Mouse (Mus musculus): Measurements from ENCODE around the gene Mrvi1. TPM values are rescaled to one million over a fixed set of nuclear protein-coding genes. Genes with fewer than 3 reads are reported as not detected.

Mrvi1 gene
- polyA plus RNA-seq, 1 experiment from 2014 or later = 3.2 TPM

- Histone ChIP-seq H3K27me3 (ENCODE audit: control insufficient read depth, insufficient read depth, low read length) (no peaks in the 10 kb centered on the region), H3K4me3 (ENCODE audit: low read length) (no peak overlapping the region), H3K9me3 (replicated peaks; ENCODE audit: control insufficient read depth, low read length) (no peaks in the 10 kb centered on the region), H3K9ac (ENCODE audit: low read length) (no peak overlapping the region), H3K4me2 (ENCODE audit: low read depth, low read length) (no peak overlapping the region), H3K36me3 (ENCODE audit: control insufficient read depth, insufficient read depth) (no peaks in the 10 kb centered on the region), H3K27ac (ENCODE audit: low read length) (no peak overlapping the region), H3K4me1 (ENCODE audit: control insufficient read depth, insufficient read depth, low read length) (peaks cover 4% of the 10 kb centered on the region)
- no peak for ATAC-seq (replicated peaks; ENCODE audit: extremely low read depth, insufficient read depth, low FRiP score)
- WGBS = 76% methylated on average over 3 of the region's 3 CpGs
Measured at GRCm38 (mm10) chr7:110965387-110965786, 16.9 kb downstream of the Mrvi1 start.

GRCm38 (mm10) chr7:110963655-110963997, 18.6 kb downstream of the Mrvi1 start:
- 83% methylated on average over 3 of the region's 3 CpGs for WGBS
- no peak overlapping the region for H3K4me2 ChIP-seq (ENCODE audit: low read depth, low read length)
- peaks cover 4% of the 10 kb centered on the region for H3K4me1 ChIP-seq (ENCODE audit: control insufficient read depth, insufficient read depth, low read length)
- no peaks in the 10 kb centered on the region for H3K36me3 ChIP-seq (ENCODE audit: control insufficient read depth, insufficient read depth)
- no peaks in the 10 kb centered on the region for H3K27me3 ChIP-seq (ENCODE audit: control insufficient read depth, insufficient read depth, low read length)
- no peak overlapping the region for H3K27ac ChIP-seq (ENCODE audit: low read length)
- H3K9ac ChIP-seq (ENCODE audit: low read length) = no peak overlapping the region
- H3K9me3 ChIP-seq (replicated peaks; ENCODE audit: control insufficient read depth, low read length) = no peaks in the 10 kb centered on the region
- no peak for ATAC-seq (replicated peaks; ENCODE audit: extremely low read depth, insufficient read depth, low FRiP score)
- no peak overlapping the region for H3K4me3 ChIP-seq (ENCODE audit: low read length)

- ATAC-seq (replicated peaks; ENCODE audit: extremely low read depth, insufficient read depth, low FRiP score) = no peak
- Histone ChIP-seq H3K36me3 (ENCODE audit: control insufficient read depth, insufficient read depth) (no peaks in the 10 kb centered on the region), H3K27me3 (ENCODE audit: control insufficient read depth, insufficient read depth, low read length) (no peaks in the 10 kb centered on the region), H3K4me1 (ENCODE audit: control insufficient read depth, insufficient read depth, low read length) (peaks cover 7% of the 10 kb centered on the region), H3K27ac (ENCODE audit: low read length) (no peak overlapping the region), H3K9me3 (replicated peaks; ENCODE audit: control insufficient read depth, low read length) (no peaks in the 10 kb centered on the region), H3K4me2 (ENCODE audit: low read depth, low read length) (no peak overlapping the region), H3K4me3 (ENCODE audit: low read length) (no peak overlapping the region), H3K9ac (ENCODE audit: low read length) (no peak overlapping the region; the same call in 1 of the 2 replicates)
- 61% methylated on average over 9 of the region's 9 CpGs for whole genome bisulfite sequencing
Measured at GRCm38 (mm10) chr7:110962943-110963654, 19.2 kb downstream of the Mrvi1 start.

GRCm38 (mm10) chr7:110962497-110962896, 19.8 kb downstream of the Mrvi1 start:
- no peak for ATAC-seq (replicated peaks; ENCODE audit: extremely low read depth, insufficient read depth, low FRiP score)
- Histone ChIP-seq H3K9me3 (replicated peaks; ENCODE audit: control insufficient read depth, low read length) (no peaks in the 10 kb centered on the region), H3K27ac (ENCODE audit: low read length) (no peak overlapping the region), H3K9ac (ENCODE audit: low read length) (no peak overlapping the region), H3K36me3 (ENCODE audit: control insufficient read depth, insufficient read depth) (no peaks in the 10 kb centered on the region), H3K4me2 (ENCODE audit: low read depth, low read length) (no peak overlapping the region), H3K4me1 (ENCODE audit: control insufficient read depth, insufficient read depth, low read length) (peaks cover 7% of the 10 kb centered on the region), H3K4me3 (ENCODE audit: low read length) (no peak overlapping the region), H3K27me3 (ENCODE audit: control insufficient read depth, insufficient read depth, low read length) (no peaks in the 10 kb centered on the region)
- WGBS = 92% methylated on average over 3 of the region's 3 CpGs

DNA sequence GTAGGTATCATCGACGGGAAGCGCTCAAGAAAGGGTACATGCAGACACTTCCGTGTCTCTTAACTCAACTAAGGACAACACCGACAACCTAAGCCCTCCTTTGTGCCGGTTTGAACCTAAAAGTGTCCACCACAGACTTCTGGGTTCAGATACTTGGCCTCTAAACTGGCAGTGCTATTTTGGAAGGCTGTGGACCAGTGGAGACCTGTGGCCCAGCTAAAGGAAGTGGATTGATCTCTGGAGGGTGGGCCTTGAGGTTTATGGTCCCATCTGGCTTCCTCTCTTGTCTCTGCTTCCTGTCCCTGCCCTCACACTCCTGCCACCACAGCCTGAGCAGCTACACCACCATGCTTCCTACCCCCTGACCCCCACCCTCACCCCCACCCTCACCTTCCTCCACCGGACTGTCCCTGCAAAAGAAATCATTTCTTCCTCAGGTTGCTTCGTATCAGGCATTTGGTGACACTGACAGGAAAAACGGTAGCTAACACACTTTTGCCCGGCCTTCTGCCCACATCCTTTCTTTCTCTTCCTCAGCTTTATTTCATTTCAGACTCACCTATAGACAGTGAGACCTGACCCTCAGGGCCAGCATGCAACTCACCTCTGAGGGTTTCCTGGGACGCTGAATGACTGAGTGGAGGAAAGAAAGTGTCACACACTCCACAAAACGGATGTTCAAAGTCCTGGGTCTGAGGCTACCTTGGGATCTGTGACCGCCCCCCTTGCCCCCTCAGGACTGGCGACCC, 25.7 kb downstream of the Mrvi1 start:
- ATAC-seq (replicated peaks; ENCODE audit: extremely low read depth, insufficient read depth, low FRiP score) = 0 out of 2 replicates have a peak, but pooled peaks have one; percentile 32
- H3K4me2 ChIP-seq (ENCODE audit: low read depth, low read length) = no peak overlapping the region
- H3K27ac ChIP-seq (ENCODE audit: low read length) = no peak overlapping the region
- 81% methylated on average over 14 of the region's 14 CpGs for WGBS
- H3K4me3 ChIP-seq (ENCODE audit: low read length) = no peak overlapping the region
- no peak overlapping the region for H3K9ac ChIP-seq (ENCODE audit: low read length)
- no peaks in the 10 kb centered on the region for H3K9me3 ChIP-seq (replicated peaks; ENCODE audit: control insufficient read depth, low read length)
- no peaks in the 10 kb centered on the region for H3K36me3 ChIP-seq (ENCODE audit: control insufficient read depth, insufficient read depth)
- H3K27me3 ChIP-seq (ENCODE audit: control insufficient read depth, insufficient read depth, low read length) = no peaks in the 10 kb centered on the region
- peaks cover 8% of the 10 kb centered on the region for H3K4me1 ChIP-seq (ENCODE audit: control insufficient read depth, insufficient read depth, low read length)

GRCm38 (mm10) chr7:110955576-110955975, 26.7 kb downstream of the Mrvi1 start:
- H3K4me2 ChIP-seq (ENCODE audit: low read depth, low read length) = no peak overlapping the region
- 39% methylated on average over 2 of the region's 2 CpGs for WGBS
- no peaks in the 10 kb centered on the region for H3K27me3 ChIP-seq (ENCODE audit: control insufficient read depth, insufficient read depth, low read length)
- no peak overlapping the region for H3K27ac ChIP-seq (ENCODE audit: low read length)
- no peak overlapping the region for H3K9ac ChIP-seq (ENCODE audit: low read length)
- no peak for ATAC-seq (replicated peaks; ENCODE audit: extremely low read depth, insufficient read depth, low FRiP score)
- no peak overlapping the region for H3K4me3 ChIP-seq (ENCODE audit: low read length)
- no peaks in the 10 kb centered on the region for H3K36me3 ChIP-seq (ENCODE audit: control insufficient read depth, insufficient read depth)
- H3K9me3 ChIP-seq (replicated peaks; ENCODE audit: control insufficient read depth, low read length) = no peaks in the 10 kb centered on the region
- H3K4me1 ChIP-seq (ENCODE audit: control insufficient read depth, insufficient read depth, low read length) = peaks cover 10% of the 10 kb centered on the region

- H3K27ac ChIP-seq (ENCODE audit: low read length) = no peak overlapping the region
- no peak overlapping the region for H3K4me3 ChIP-seq (ENCODE audit: low read length)
- peaks cover 18% of the 10 kb centered on the region for H3K4me1 ChIP-seq (ENCODE audit: control insufficient read depth, insufficient read depth, low read length)
- H3K9me3 ChIP-seq (replicated peaks; ENCODE audit: control insufficient read depth, low read length) = no peaks in the 10 kb centered on the region
- no peak overlapping the region for H3K9ac ChIP-seq (ENCODE audit: low read length)
- no peaks in the 10 kb centered on the region for H3K36me3 ChIP-seq (ENCODE audit: control insufficient read depth, insufficient read depth)
- no peaks in the 10 kb centered on the region for H3K27me3 ChIP-seq (ENCODE audit: control insufficient read depth, insufficient read depth, low read length)
- WGBS = 78% methylated on average over 6 of the region's 6 CpGs
- H3K4me2 ChIP-seq (ENCODE audit: low read depth, low read length) = no peak overlapping the region
- no peak for ATAC-seq (replicated peaks; ENCODE audit: extremely low read depth, insufficient read depth, low FRiP score)
Measured at GRCm38 (mm10) chr7:110954072-110954858, 28.0 kb downstream of the Mrvi1 start.

GRCm38 (mm10) chr7:110953210-110953609, 29.1 kb downstream of the Mrvi1 start:
- Histone ChIP-seq H3K36me3 (ENCODE audit: control insufficient read depth, insufficient read depth) (no peaks in the 10 kb centered on the region), H3K27ac (ENCODE audit: low read length) (no peak overlapping the region), H3K4me3 (ENCODE audit: low read length) (no peak overlapping the region), H3K9me3 (replicated peaks; ENCODE audit: control insufficient read depth, low read length) (no peaks in the 10 kb centered on the region), H3K4me2 (ENCODE audit: low read depth, low read length) (no peak overlapping the region), H3K4me1 (ENCODE audit: control insufficient read depth, insufficient read depth, low read length) (peaks cover 12% of the 10 kb centered on the region), H3K27me3 (ENCODE audit: control insufficient read depth, insufficient read depth, low read length) (no peaks in the 10 kb centered on the region), H3K9ac (ENCODE audit: low read length) (no peak overlapping the region)
- WGBS = 45% methylated on average over 1 of the region's 1 CpGs
- no peak for ATAC-seq (replicated peaks; ENCODE audit: extremely low read depth, insufficient read depth, low FRiP score)

- no peaks in the 10 kb centered on the region for H3K27me3 ChIP-seq (ENCODE audit: control insufficient read depth, insufficient read depth, low read length)
- no peaks in the 10 kb centered on the region for H3K9me3 ChIP-seq (replicated peaks; ENCODE audit: control insufficient read depth, low read length)
- no peak overlapping the region for H3K27ac ChIP-seq (ENCODE audit: low read length)
- H3K4me1 ChIP-seq (ENCODE audit: control insufficient read depth, insufficient read depth, low read length) = peaks cover 12% of the 10 kb centered on the region
- no peak for ATAC-seq (replicated peaks; ENCODE audit: extremely low read depth, insufficient read depth, low FRiP score)
- H3K36me3 ChIP-seq (ENCODE audit: control insufficient read depth, insufficient read depth) = no peaks in the 10 kb centered on the region
- H3K4me2 ChIP-seq (ENCODE audit: low read depth, low read length) = no peak overlapping the region
- H3K9ac ChIP-seq (ENCODE audit: low read length) = no peak overlapping the region
- no peak overlapping the region for H3K4me3 ChIP-seq (ENCODE audit: low read length)
Measured at GRCm38 (mm10) chr7:110950621-110950925, 31.7 kb downstream of the Mrvi1 start.

Measured in heart, embryonic 16.5 days (tissue).